Mouse (Mus musculus): ENCODE measurements around the gene Npy1r. TPM values are rescaled to one million over a fixed set of nuclear protein-coding genes. Genes with fewer than 3 reads are reported as not detected.

The Npy1r gene
- polyA plus RNA-seq, 1 experiment from 2014 or later = 13.1 TPM

GRCm38 (mm10) chr8:66731957-66732356, 35.0 kb downstream of the Npy1r start:
- no peak overlapping the region for H3K4me2 ChIP-seq
- no peak for ATAC-seq (ENCODE audit: low FRiP score)
- H3K9me3 ChIP-seq (replicated peaks) = no peaks in the 10 kb centered on the region
- no peaks in the 10 kb centered on the region for H3K36me3 ChIP-seq
- no peak overlapping the region for H3K27ac ChIP-seq (replicated peaks)
- H3K4me3 ChIP-seq (replicated peaks) = no peak overlapping the region
- H3K9ac ChIP-seq (replicated peaks) = no peak overlapping the region
- no peaks in the 10 kb centered on the region for H3K4me1 ChIP-seq
- H3K27me3 ChIP-seq (replicated peaks) = no peaks in the 10 kb centered on the region
- WGBS = 62% methylated on average over 5 of the region's 5 CpGs

GRCm38 (mm10) chr8:66742359-66742758, 45.4 kb downstream of the Npy1r start:
- Histone ChIP-seq H3K27ac (replicated peaks) (no peak overlapping the region), H3K4me2 (no peak overlapping the region), H3K9ac (replicated peaks) (no peak overlapping the region), H3K36me3 (no peaks in the 10 kb centered on the region), H3K9me3 (replicated peaks) (no peaks in the 10 kb centered on the region), H3K27me3 (replicated peaks) (no peaks in the 10 kb centered on the region), H3K4me3 (replicated peaks) (no peak overlapping the region), H3K4me1 (no peaks in the 10 kb centered on the region)
- no peak for ATAC-seq (ENCODE audit: low FRiP score)
- WGBS = 50% methylated on average over 1 of the region's 1 CpGs

GRCm38 (mm10) chr8:66745612-66746011, 48.6 kb downstream of the Npy1r start:
- Histone ChIP-seq H3K27ac (replicated peaks) (no peak overlapping the region), H3K27me3 (replicated peaks) (no peaks in the 10 kb centered on the region), H3K36me3 (no peaks in the 10 kb centered on the region), H3K4me1 (no peaks in the 10 kb centered on the region), H3K4me3 (replicated peaks) (no peak overlapping the region), H3K9ac (replicated peaks) (no peak overlapping the region), H3K9me3 (replicated peaks) (no peaks in the 10 kb centered on the region), H3K4me2 (no peak overlapping the region)
- no peak for ATAC-seq (ENCODE audit: low FRiP score)
- WGBS = 91% methylated on average over 3 of the region's 3 CpGs

- no peak for ATAC-seq (ENCODE audit: low FRiP score)
- H3K9ac ChIP-seq (replicated peaks) = no peak overlapping the region
These were observed 54.6 kb downstream of the Npy1r start for GRCm38 (mm10) chr8:66751621-66752020.

GRCm38 (mm10) chr8:66756161-66756560, 59.2 kb downstream of the Npy1r start:
- H3K4me1 ChIP-seq = no peaks in the 10 kb centered on the region
- no peak overlapping the region for H3K27ac ChIP-seq (replicated peaks)
- no peaks in the 10 kb centered on the region for H3K36me3 ChIP-seq
- ATAC-seq (ENCODE audit: low FRiP score) = no peak
- H3K9me3 ChIP-seq (replicated peaks) = no peaks in the 10 kb centered on the region
- H3K27me3 ChIP-seq (replicated peaks) = no peaks in the 10 kb centered on the region
- H3K9ac ChIP-seq (replicated peaks) = no peak overlapping the region
- H3K4me2 ChIP-seq = no peak overlapping the region
- H3K4me3 ChIP-seq (replicated peaks) = no peak overlapping the region
- 85% methylated on average over 2 of the region's 2 CpGs for WGBS

More at GRCm38 (mm10) chr8:66751621-66752020, 54.6 kb downstream of the Npy1r start:
- no peak overlapping the region for H3K4me2 ChIP-seq
- no peak overlapping the region for H3K4me3 ChIP-seq (replicated peaks)
- no peak overlapping the region for H3K27ac ChIP-seq (replicated peaks)
- H3K27me3 ChIP-seq (replicated peaks) = no peaks in the 10 kb centered on the region
- H3K36me3 ChIP-seq = no peaks in the 10 kb centered on the region
- 75% methylated on average over 2 of the region's 2 CpGs for WGBS
- no peaks in the 10 kb centered on the region for H3K4me1 ChIP-seq
- H3K9me3 ChIP-seq (replicated peaks) = no peaks in the 10 kb centered on the region

Other genes starting within 250 kb of the Npy1r start
- gene Tma16, start 210.7 kb upstream of the Npy1r start, polyA plus RNA-seq (2015; fragmentation: Nextera tagmentation; extraction: Ambion mirVana) = 10.8 and 12.2 TPM in 2 replicates
- gene Tktl2, start 185.4 kb upstream of the Npy1r start, polyA plus RNA-seq (2015; fragmentation: Nextera tagmentation; extraction: Ambion mirVana) = not detected in 2 replicates
- gene Npy5r, start 9.1 kb upstream of the Npy1r start, polyA plus RNA-seq (2015; fragmentation: Nextera tagmentation; extraction: Ambion mirVana) = 2.8 and 2.9 TPM in 2 replicates
- gene Naf1, start 163.0 kb downstream of the Npy1r start, polyA plus RNA-seq (2015; fragmentation: Nextera tagmentation; extraction: Ambion mirVana) = 2.1 and 2.5 TPM in 2 replicates

Measured in neural tube, embryonic 15.5 days (tissue).